Mouse (Mus musculus) MEL (cell line): ENCODE measurements at regions not wholly inside any gene's neighbourhood (a gene's known extent, or its start where the extent isn't known, plus 50 kb on each side); places are given as distances from the start of the nearest gene placed in this dataset.

Experiments
- DNase-seq: peaks from one replicate; pipeline ENCODE4 v3.0.0; 2011; ENCODE audit warnings: low read depth, low spot score
- H3K27ac ChIP-seq: 2 replicates; pipeline ENCODE4 v1.5.1; 2012; ENCODE audit warnings: low read depth, mild to moderate bottlenecking, control low read depth, low read length, moderate library complexity; ENCODE audit not compliant: control insufficient read depth
- H3K27me3 ChIP-seq, 2 experiments: fragments of 150-350 bp in 1 of 2; sonication (generic) in 1 of 2; 2 replicates each; pipeline ENCODE4 v1.6.1; 2012; ENCODE audit warnings: low read length in 2 of 2, mild to moderate bottlenecking in 2 of 2, improper control_type of control experiment in 1 of 2, moderate library complexity in 1 of 2; ENCODE audit not compliant: insufficient read depth in 2 of 2, control insufficient read depth in 1 of 2
- H3K36me3 ChIP-seq, 2 experiments: 2 replicates each; pipeline ENCODE4 v1.6.1; 2012 to 2014; ENCODE audit warnings: low read length in 2 of 2, improper control_type of control experiment in 1 of 2, inconsistent platforms in 1 of 2, mild to moderate bottlenecking in 1 of 2; ENCODE audit not compliant: insufficient read depth in 2 of 2, control insufficient read depth in 1 of 2
- H3K4me1 ChIP-seq, 2 experiments: fragments of 150-350 bp in 1 of 2; sonication (generic) in 1 of 2; 2 replicates each; pipeline ENCODE4 v1.6.1; 2012; ENCODE audit warnings: low read length in 2 of 2, improper control_type of control experiment in 1 of 2, mild to moderate bottlenecking in 1 of 2; ENCODE audit not compliant: insufficient read depth in 2 of 2, control insufficient read depth in 1 of 2
- H3K4me3 ChIP-seq, 2 experiments: fragments of 150-350 bp in 1 of 2; sonication (generic) in 1 of 2; 2 replicates each; pipeline ENCODE4 v1.5.1; 2012; ENCODE audit warnings: low read depth in 2 of 2, low read length in 2 of 2, mild to moderate bottlenecking in 2 of 2, moderate library complexity in 2 of 2, control low read depth in 1 of 2, improper control_type of control experiment in 1 of 2; ENCODE audit not compliant: control insufficient read depth in 1 of 2, insufficient read depth in 1 of 2
- H3K79me2 ChIP-seq: 2 replicates; pipeline ENCODE4 v1.6.1; 2012; ENCODE audit warnings: mild to moderate bottlenecking, low read length, moderate library complexity; ENCODE audit not compliant: control insufficient read depth, poor library complexity, insufficient read depth
- H3K9ac ChIP-seq: 2 replicates; pipeline ENCODE4 v1.6.1; 2012; ENCODE audit warnings: low read depth, mild to moderate bottlenecking, control low read depth, low read length, moderate library complexity; ENCODE audit not compliant: control insufficient read depth, poor library complexity, severe bottlenecking
- H3K9me3 ChIP-seq: fragments of 150-350 bp; sonication (generic); replicated peaks from 2 replicates; pipeline ENCODE4 v1.6.1; 2012; ENCODE audit warnings: mild to moderate bottlenecking, low read length, improper control_type of control experiment, moderate library complexity; ENCODE audit not compliant: insufficient read depth
- BHLHE40 ChIP-seq: IDR thresholded peaks from 2 replicates; pipeline ENCODE4 v1.6.1; 2012; ENCODE audit warnings: low read depth, mild to moderate bottlenecking, inconsistent platforms, low read length, improper control_type of control experiment, borderline replicate concordance
- CHD1 ChIP-seq: IDR thresholded peaks from 2 replicates; pipeline ENCODE4 v1.6.1; 2012; ENCODE audit warnings: low read depth, mild to moderate bottlenecking, inconsistent platforms, low read length, improper control_type of control experiment
- CTCF ChIP-seq, 3 experiments: IDR thresholded peaks in 2 of 3; conservative IDR thresholded peaks in 1 of 3; 2 replicates each; pipeline ENCODE4 v1.5.1; 2011 to 2012; ENCODE audit warnings: low read length in 3 of 3, low read depth in 2 of 3, mild to moderate bottlenecking in 2 of 3, improper control_type of control experiment in 1 of 3, inconsistent platforms in 1 of 3, mixed read lengths in 1 of 3, moderate library complexity in 1 of 3; ENCODE audit not compliant: control insufficient read depth in 1 of 3, insufficient read depth in 1 of 3, poor library complexity in 1 of 3, severe bottlenecking in 1 of 3
- ETS1 ChIP-seq: IDR thresholded peaks from 2 replicates; pipeline ENCODE4 v1.6.1; 2012; ENCODE audit warnings: low read depth, mild to moderate bottlenecking, inconsistent platforms, low read length, improper control_type of control experiment, moderate library complexity
- JUND ChIP-seq: IDR thresholded peaks from 2 replicates; pipeline ENCODE4 v1.6.1; 2011; ENCODE audit warnings: low read depth, mild to moderate bottlenecking, improper control_type of control experiment, low read length
- KAT2A ChIP-seq: conservative IDR thresholded peaks from 2 replicates; pipeline ENCODE4 v1.6.1; 2012; ENCODE audit warnings: low read depth, low read length, improper control_type of control experiment, inconsistent platforms
- MAFK ChIP-seq: IDR thresholded peaks from 2 replicates; pipeline ENCODE4 v1.6.1; 2011; ENCODE audit warnings: low read depth, mild to moderate bottlenecking, low read length, improper control_type of control experiment, borderline replicate concordance
- MAX ChIP-seq: IDR thresholded peaks from 2 replicates; pipeline ENCODE4 v1.6.1; 2011; ENCODE audit warnings: low read length, improper control_type of control experiment
- MEF2A ChIP-seq: IDR thresholded peaks from 2 replicates; pipeline ENCODE4 v1.6.1; 2014; ENCODE audit warnings: low read depth, mild to moderate bottlenecking, inconsistent platforms, low read length, improper control_type of control experiment; ENCODE audit not compliant: poor library complexity, insufficient replicate concordance, severe bottlenecking; ENCODE audit errors: extremely low read depth
- RCOR1 ChIP-seq: IDR thresholded peaks from 2 replicates; pipeline ENCODE4 v1.6.1; 2012; ENCODE audit warnings: low read depth, mild to moderate bottlenecking, inconsistent platforms, low read length, improper control_type of control experiment
- SMC3 ChIP-seq: IDR thresholded peaks from 2 replicates; pipeline ENCODE4 v1.6.1; 2011; ENCODE audit warnings: low read depth, low read length, improper control_type of control experiment
- TCF12 ChIP-seq: IDR thresholded peaks from 2 replicates; pipeline ENCODE4 v1.6.1; 2014; ENCODE audit warnings: low read depth, mild to moderate bottlenecking, inconsistent platforms, low read length, improper control_type of control experiment, moderate library complexity
- UBTF ChIP-seq: IDR thresholded peaks from 2 replicates; pipeline ENCODE4 v1.6.1; 2012; ENCODE audit warnings: low read depth, mild to moderate bottlenecking, inconsistent platforms, low read length, improper control_type of control experiment, moderate library complexity, borderline replicate concordance; ENCODE audit not compliant: insufficient read depth
- USF2 ChIP-seq, 2 experiments: IDR thresholded peaks; 2 replicates each; pipeline ENCODE4 v1.6.1; 2011 to 2012; ENCODE audit warnings: improper control_type of control experiment in 2 of 2, low read length in 2 of 2, borderline replicate concordance in 1 of 2, inconsistent platforms in 1 of 2, low read depth in 1 of 2, mild to moderate bottlenecking in 1 of 2; ENCODE audit not compliant: insufficient read depth in 1 of 2
- ZC3H11A ChIP-seq: IDR thresholded peaks from 2 replicates; pipeline ENCODE4 v1.6.1; 2012; ENCODE audit warnings: low read depth, mild to moderate bottlenecking, inconsistent platforms, low read length, improper control_type of control experiment
- ZKSCAN1 ChIP-seq: IDR thresholded peaks from 2 replicates; pipeline ENCODE4 v1.6.1; 2012; ENCODE audit warnings: low read depth, mild to moderate bottlenecking, inconsistent platforms, low read length, improper control_type of control experiment, moderate library complexity
- ZNF384 ChIP-seq: IDR thresholded peaks from 2 replicates; pipeline ENCODE4 v1.6.1; 2012; ENCODE audit warnings: low read depth, mild to moderate bottlenecking, inconsistent platforms, low read length, improper control_type of control experiment

DNA sequence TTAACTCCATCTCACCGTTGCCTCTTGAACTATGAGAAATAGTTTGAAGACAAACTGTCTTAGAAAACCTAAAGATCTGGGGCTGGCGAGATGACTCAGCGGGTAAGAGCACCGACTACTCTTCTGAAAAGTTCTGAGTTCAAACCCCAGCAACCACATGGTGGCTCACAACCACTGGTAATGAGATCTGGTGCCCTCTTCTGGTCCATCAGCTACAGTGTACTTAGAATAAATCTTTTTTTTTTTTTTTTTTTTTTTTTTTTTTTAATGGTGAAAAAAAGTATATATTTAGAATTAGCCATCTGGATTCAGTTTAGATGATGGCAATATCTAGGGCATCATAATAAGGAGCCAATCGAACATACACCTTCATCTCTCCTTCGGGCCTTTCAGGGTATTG is 782.2 kb upstream of the Pabpc4l start:
- Histone ChIP-seq H3K27me3 (no peaks in the 10 kb centered on the region), H3K9ac (no peak overlapping the region), H3K27ac (no peak overlapping the region), H3K4me1 (no peaks in the 10 kb centered on the region), H3K36me3 (no peaks in the 10 kb centered on the region), H3K9me3 (no peaks in the 10 kb centered on the region), H3K4me3 (no peak overlapping the region), H3K79me2 (no peaks in the 10 kb centered on the region)
- TF ChIP-seq CTCF (IDR thresholded peaks at IDR 0.05 in 2 of 3, conservative IDR thresholded peaks at IDR 0.05 in 1 of 3; ENCODE audit: control insufficient read depth in 1 of 3, insufficient read depth in 1 of 3, low read depth in 2 of 3, low read length in 3 of 3, poor library complexity in 1 of 3, severe bottlenecking in 1 of 3) = peak in 2 of 3 experiments; percentile 13 to 24; a peak in 1 of 6 replicates
- no peak for TF ChIP-seq UBTF
- no peak for TF ChIP-seq ETS1
- TF ChIP-seq ZKSCAN1 = no peak
- no peak for TF ChIP-seq TCF12
- no peak for TF ChIP-seq RCOR1
- no peak for TF ChIP-seq SMC3
- TF ChIP-seq JUND = no peak
- TF ChIP-seq BHLHE40 = no peak
- no peak for TF ChIP-seq MEF2A
- TF ChIP-seq ZNF384 = peak; percentile 83
- TF ChIP-seq MAX = no peak
- DNase-seq = peak; percentile 10

DNA sequence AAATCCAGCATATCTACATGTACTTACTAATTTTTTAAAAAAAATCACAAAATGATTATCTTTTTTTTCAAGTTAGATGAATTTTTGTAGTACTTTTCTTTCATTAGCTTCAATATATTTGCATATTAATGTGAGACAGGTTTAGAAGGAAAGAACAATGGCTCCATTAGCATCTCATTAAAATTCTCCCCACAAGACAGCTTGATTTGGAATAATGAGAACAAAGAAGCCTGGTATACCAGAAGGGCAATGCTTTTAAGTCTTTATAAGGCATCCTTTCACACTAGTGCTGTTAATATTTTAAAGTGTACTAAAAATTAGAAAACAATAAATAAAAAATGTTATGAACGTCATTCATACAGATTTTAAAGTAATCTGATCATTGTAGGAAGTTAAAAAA is 770.6 kb upstream of the Pabpc4l start:
- Histone ChIP-seq H3K36me3 (no peaks in the 10 kb centered on the region), H3K27ac (no peak overlapping the region), H3K4me1 (no peaks in the 10 kb centered on the region), H3K9ac (no peak overlapping the region), H3K9me3 (no peaks in the 10 kb centered on the region), H3K4me3 (no peak overlapping the region), H3K27me3 (no peaks in the 10 kb centered on the region; a peak in 1 of 4 replicates), H3K79me2 (no peaks in the 10 kb centered on the region)
- DNase-seq = no peak
- TF ChIP-seq USF2 (IDR thresholded peaks at IDR 0.05; ENCODE audit: borderline replicate concordance in 1 of 2, insufficient read depth in 1 of 2, low read depth in 1 of 2, low read length in 2 of 2) (no peak), KAT2A (no peak), CHD1 (no peak), MAFK (no peak), RCOR1 (no peak), ZC3H11A (no peak)
